Mouse (Mus musculus): ENCODE results near the gene BC051142.
"Not testable (repeated sequence)": the region's sequence is repeated elsewhere in the genome, so short reads cannot be mapped to it uniquely, and the experiment has no call there.

Gene BC051142

DNA sequence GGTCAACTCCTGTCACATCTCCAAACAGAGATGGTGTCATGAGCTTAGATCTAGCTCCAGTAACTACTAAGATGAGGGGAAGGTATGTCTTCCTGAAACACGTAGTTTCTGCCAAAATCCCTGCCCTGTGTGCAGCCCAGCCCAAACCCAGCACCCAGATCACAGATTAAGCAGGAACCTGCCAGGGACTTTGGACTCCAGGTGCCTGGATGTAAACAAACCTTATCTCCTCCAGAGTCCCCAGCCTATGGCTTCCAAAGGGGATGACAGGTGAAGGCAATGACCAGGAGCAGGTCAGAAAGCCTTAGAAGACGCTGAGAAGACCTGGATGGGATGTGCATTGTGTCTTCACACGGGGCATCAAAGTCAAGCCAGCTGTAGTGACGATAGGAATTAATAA lies 99.1 kb downstream of the BC051142 start:
- not testable (repeated sequence) for DNase-seq (ENCODE audit: extremely low read depth, low read depth, low spot score)

DNA sequence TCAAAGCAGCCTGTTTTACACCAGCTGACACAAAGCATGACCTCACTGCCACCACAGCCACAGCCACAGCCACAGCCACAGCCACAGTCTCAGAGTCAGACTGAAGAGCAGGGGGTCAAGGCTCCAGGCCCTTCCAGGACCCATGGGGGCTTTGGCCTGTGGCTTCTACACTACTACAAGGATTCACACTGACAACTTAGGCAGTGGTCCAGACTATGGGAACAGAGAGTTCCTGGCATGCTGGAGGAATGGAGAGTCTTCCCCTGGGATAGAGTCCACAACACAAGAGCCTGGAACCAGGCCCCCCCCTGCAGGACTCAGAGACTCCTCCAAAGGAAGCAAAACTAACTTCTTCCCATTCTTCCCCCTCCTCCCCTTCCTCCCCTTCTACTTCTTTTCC lies 109.0 kb downstream of the BC051142 start:
- no peak for DNase-seq (ENCODE audit: extremely low read depth, low read depth, low spot score)
